Mouse (Mus musculus): ENCODE measurements around the gene Prpf19. TPM values are rescaled to one million over a fixed set of nuclear protein-coding genes. Genes with fewer than 3 reads are reported as not detected.

Prpf19 gene
- total RNA-seq, 2 experiments from 2014 or later = 211 to 235 TPM

GRCm38 (mm10) chr19:10881426-10882154, 13.4 kb upstream of the Prpf19 start, which contains the start of gene Tmem109:
Gene Tmem109, minus strand, starts transcription at chr19:10882001.
- DNase-seq = peak; percentile 95 to 96
- intact Hi-C loops (cut with DNase I) = no loop called here

DNA sequence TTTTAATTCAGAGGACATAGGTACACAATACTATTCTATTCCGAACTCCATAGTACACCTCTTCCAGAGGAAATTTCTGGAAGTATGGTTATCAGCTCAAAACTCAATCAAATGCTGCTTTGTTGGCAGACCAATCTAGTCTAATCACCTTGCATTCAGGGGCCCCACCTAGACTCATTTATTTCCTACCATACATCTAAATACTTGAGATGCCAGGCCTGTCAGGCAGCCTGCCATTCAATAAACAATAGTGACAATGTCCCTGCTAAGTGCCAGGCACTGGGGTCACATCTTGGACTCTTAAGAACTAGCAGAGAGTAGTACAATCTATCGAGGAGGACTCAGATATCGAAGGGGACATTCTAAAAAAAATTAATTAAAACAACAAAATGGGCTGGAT, 2.8 kb upstream of the Prpf19 start:
- no peak for DNase-seq
- intact Hi-C loops (cut with DNase I) = no loop called here

DNA sequence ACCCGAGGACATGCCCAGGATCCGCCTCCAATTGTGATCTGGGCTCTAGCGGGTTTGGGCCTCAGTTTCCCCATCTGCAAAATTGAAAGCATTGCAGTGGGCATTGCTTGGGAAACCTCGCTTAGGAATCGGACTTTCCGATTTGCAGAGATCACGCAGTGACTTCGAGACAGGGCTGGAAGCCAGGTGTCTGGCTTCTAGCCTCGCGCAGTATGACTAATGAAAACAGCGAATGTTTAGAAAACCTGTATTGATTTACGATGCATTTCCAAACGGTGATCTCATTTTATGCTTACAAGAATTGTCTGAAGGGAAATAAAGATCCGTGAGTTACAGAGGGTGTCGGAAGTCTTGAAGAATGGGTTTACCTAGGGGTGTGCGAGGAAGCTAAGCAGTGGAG, 677 bp downstream of the Prpf19 start:
- no peak for DNase-seq
- intact Hi-C loops (cut with DNase I) = no loop called here

- peak; percentile 28 to 31 for DNase-seq
- intact Hi-C loops (cut with DNase I) = no loop called here
Observed at GRCm38 (mm10) chr19:10896849-10897248, 1.8 kb downstream of the Prpf19 start.

DNA sequence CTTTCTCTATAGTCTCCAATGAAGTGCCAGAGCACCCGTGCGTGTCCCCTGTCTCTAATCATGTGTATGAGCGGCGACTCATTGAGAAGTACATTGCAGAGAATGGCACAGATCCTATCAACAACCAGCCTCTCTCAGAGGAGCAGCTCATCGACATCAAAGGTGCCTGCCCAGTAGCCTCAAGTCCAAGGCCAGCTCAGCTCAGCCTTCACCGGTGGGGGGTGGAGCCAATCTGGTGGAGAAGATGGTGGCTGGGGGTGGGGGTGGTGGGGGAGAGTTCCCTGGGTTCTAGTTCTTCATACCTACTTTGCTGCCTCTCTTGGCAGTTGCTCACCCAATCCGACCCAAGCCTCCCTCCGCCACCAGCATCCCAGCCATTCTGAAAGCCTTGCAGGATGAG, 2.5 kb downstream of the Prpf19 start:
- intact Hi-C loops (cut with DNase I) = no loop called here

DNA sequence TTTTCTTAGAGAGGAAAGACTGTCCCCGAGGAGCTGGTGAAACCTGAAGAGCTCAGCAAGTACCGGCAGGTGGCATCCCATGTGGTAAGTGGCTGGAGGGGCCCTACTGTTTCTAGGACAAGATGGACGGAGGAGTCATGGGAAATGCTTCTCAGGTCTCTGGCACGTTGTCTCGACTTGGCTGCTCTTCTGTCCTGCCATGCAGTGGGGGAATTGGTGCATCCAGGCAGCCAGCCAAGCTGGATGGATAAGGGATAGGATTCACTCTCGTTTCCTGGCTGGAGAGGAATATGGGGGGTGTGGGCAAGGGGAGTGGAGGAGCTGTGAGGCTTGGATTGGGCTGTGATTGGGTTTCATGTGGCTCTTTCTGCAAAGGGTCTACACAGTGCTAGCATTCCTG, 5.3 kb downstream of the Prpf19 start:
- DNase-seq = peak; percentile 81 to 82
- intact Hi-C loops (cut with DNase I) = no loop called here

More for the DNA sequence above, 2.5 kb downstream of the Prpf19 start:
- DNase-seq = no peak

- no peak for DNase-seq
- intact Hi-C loops (cut with DNase I) = no loop called here
Observed at GRCm38 (mm10) chr19:10901046-10901445, 6.0 kb downstream of the Prpf19 start.

GRCm38 (mm10) chr19:10904512-10904911, 9.5 kb downstream of the Prpf19 start:
- intact Hi-C loops (cut with DNase I) = no loop called here
- no peak for DNase-seq

DNA sequence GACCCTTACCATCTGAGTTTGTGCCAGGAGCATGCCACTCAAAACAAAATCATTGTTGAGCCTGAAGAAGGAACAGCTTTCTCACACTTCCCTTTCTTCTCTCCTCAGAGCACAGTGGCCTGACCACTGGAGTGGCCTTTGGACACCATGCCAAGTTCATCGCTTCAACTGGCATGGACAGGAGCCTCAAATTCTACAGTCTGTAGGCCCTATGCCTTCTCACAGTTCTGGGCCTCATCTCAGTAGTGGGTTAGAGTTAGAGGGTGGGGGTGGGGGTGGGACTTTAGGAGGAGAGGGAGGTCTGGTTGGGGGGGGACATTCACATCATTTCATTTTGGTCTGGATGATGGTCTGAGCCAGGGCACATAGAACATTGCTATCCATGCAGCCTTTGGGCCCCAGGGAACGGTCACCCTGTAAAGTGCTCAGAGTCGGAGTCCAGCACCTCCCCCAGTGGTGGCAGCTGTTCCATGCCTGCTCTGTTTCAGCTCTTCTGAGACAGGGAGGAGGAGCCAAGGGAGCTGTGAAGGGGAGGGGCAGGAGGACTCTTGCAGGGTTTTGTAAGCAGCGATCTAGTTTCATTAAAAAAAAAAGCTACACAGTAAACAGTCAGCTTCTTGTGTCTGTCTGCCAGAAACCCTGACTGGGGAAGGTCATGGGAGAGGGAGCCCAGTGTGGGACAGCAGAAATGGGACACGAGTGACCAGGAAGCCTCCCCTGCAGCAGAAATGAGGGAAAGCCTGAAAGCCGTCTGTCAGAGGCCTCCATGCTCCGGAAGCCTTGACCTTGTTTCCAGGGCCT, 10.1 kb downstream of the Prpf19 start:
- peak; percentile 78 to 82 for DNase-seq
- intact Hi-C loops (cut with DNase I) = no loop called here

- intact Hi-C loops (cut with DNase I) = no loop called here
- DNase-seq = no peak
Observed at GRCm38 (mm10) chr19:10905728-10906000, 10.6 kb downstream of the Prpf19 start.

DNA sequence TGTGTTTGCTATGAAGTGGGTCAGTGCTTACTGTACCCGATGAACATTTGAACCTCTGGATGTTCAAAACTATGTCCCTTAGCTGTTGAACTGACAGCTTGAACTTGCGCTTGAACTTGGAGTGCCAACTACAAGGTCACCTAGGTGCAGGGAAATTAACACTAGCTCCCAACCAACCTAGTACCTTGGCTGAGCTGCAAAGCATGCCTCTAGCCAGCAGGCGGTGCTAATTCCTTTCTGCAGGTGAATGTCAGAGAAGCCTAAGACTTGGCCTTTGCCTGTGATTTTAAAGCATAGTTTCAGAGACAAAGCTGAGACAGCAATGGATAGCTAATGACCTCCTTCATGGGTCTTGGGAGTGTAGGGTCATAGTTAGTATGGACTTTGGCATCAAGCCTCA, 12.9 kb downstream of the Prpf19 start:
- peak; percentile 70 to 83 for DNase-seq
- intact Hi-C loops (cut with DNase I) = loop anchor here (2.0 kb wide), 1 partner anchor 51 kb away; no protein-coding TSS in a partner anchor

GRCm38 (mm10) chr19:10909087-10909721, 14.2 kb downstream of the Prpf19 start:
- intact Hi-C loops (cut with DNase I) = loop anchor here (2.0 kb wide), 1 partner anchor 50 kb away; no protein-coding TSS in a partner anchor
- peak in 1 of 2 experiments; percentile 53 for DNase-seq

GRCm38 (mm10) chr19:10914291-10914690, 19.3 kb downstream of the Prpf19 start:
- intact Hi-C loops (cut with DNase I) = no loop called here
- peak in 1 of 2 experiments; percentile 50 for DNase-seq

GRCm38 (mm10) chr19:10914870-10915269, 19.8 kb downstream of the Prpf19 start:
- no peak for DNase-seq

GRCm38 (mm10) chr19:10916506-10916905, 21.5 kb downstream of the Prpf19 start:
- DNase-seq = no peak
- intact Hi-C loops (cut with DNase I) = no loop called here

More at GRCm38 (mm10) chr19:10914870-10915269, 19.8 kb downstream of the Prpf19 start:
- intact Hi-C loops (cut with DNase I) = no loop called here

DNA sequence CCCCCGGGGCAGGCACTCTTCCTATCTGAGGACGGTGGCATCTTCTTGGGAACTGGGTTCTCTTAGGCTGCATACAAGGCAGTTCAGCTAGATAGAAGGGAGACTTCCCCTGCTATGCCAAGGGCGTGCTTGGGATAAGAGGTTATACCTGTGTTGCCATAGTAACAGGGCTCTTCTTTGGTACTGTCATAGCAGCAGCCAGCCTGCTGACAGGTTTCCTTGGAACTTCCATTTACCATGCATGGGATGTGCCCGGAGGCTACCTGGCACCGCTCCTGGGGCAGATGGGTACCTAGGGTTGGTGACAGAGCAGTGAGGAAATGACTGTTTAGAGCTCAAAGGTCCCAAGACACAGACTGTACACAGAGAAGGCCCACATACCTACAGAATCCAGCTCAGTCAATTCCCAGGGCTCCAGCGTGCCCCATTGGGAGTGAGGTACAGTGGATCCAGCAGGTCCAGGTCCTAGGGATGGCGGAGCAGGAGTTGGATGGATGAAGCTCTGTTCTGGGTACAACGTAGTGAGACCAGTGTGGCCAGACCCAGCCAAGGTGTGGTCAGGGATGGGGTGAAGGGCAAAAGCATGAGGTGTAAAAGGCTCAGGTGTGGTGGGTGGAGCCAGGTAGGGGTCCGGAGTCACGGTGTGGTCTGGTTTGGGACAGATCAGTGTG, 23.4 kb downstream of the Prpf19 start:
- intact Hi-C loops (cut with DNase I) = no loop called here
- no peak for DNase-seq

GRCm38 (mm10) chr19:10920532-10920931, 25.5 kb downstream of the Prpf19 start, which contains the start of gene Zp1:
Gene Zp1, minus strand, starts transcription at chr19:10920632.
- intact Hi-C loops (cut with DNase I) = no loop called here
- no peak for DNase-seq

- intact Hi-C loops (cut with DNase I) = no loop called here
- no peak for DNase-seq
Observed at GRCm38 (mm10) chr19:10921058-10921457, 26.0 kb downstream of the Prpf19 start.

DNA sequence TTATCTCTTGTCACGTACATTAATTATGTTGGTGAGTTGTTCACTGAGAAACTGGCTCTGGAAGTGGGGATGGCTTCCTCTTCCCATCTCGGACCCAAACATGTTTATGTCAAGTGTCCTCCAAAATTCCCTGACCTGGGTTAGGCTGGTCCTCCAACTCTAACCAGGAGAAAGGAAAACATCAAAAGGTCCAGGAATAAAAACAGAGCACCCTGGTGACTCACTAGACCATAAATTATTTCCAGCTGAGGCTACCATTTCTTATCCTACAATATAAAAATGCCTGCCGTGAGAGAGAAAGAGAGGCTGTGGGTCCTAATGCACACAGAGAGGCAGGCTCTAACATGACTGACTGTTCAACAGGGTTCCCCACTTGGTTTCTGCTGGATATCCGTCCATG, 29.2 kb downstream of the Prpf19 start:
- intact Hi-C loops (cut with DNase I) = no loop called here
- DNase-seq = no peak

DNA sequence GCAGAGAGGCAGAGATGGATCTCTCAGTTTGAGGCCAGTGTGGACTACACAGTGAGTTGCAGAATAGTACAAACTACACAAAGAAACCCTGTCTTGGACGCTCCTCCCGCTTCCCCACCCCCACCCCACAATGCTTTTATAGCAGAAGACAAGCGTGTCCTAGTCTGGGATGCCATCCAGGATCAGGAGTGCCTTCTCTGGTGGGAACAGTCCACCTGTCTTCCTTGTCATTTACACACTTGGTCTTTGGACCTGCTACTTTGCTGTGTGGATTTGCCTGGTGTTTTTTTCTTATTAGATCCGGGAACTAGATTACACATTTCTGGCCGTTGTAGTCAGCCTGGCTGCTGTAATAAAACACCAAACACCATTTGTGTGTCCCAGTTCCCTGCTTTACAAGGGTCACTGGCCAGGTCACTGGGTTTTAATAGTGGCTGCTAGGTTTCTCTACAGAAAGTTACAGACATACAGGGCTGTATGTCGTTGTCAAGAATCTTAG, 31.1 kb downstream of the Prpf19 start:
- intact Hi-C loops (cut with DNase I) = no loop called here
- no peak for DNase-seq

- intact Hi-C loops (cut with DNase I) = no loop called here
- DNase-seq = no peak
Observed at GRCm38 (mm10) chr19:10926666-10927065, 31.6 kb downstream of the Prpf19 start.
